Mouse (Mus musculus) cerebellum, adult 2 months (tissue): Measurements from ENCODE around the gene Prkacb. TPM values are rescaled to one million over a fixed set of nuclear protein-coding genes. Genes with fewer than 3 reads are reported as not detected.

Experiments used
- DNase-seq, 2 experiments: peaks; one replicate each; pipeline ENCODE4 v3.0.0; 2021
- H3K27ac ChIP-seq: fragments of 200-500 bp; 2 replicates; pipeline ENCODE4 v1.5.1; 2012; ENCODE audit warnings: low read length, control low read depth, inconsistent platforms; ENCODE audit not compliant: insufficient read depth
- H3K27me3 ChIP-seq: fragments of 200-500 bp; 2 replicates; pipeline ENCODE4 v1.6.1; 2012; ENCODE audit warnings: inconsistent platforms, mild to moderate bottlenecking, low read length, moderate library complexity; ENCODE audit not compliant: control insufficient read depth, insufficient read depth
- H3K4me1 ChIP-seq: fragments of 200-500 bp; 2 replicates; pipeline ENCODE4 v1.6.1; 2011; ENCODE audit warnings: low read length; ENCODE audit not compliant: control insufficient read depth, insufficient read depth
- H3K4me3 ChIP-seq: fragments of 200-500 bp; replicated peaks from 2 replicates; pipeline ENCODE3; 2011; ENCODE audit warnings: mild to moderate bottlenecking, low read depth, low read length, control low read depth; ENCODE audit not compliant: insufficient read depth
- CTCF ChIP-seq: fragments of 200-500 bp; IDR thresholded peaks from 2 replicates; pipeline ENCODE4 v1.5.1; 2011; ENCODE audit warnings: low read depth, mild to moderate bottlenecking, control low read depth, low read length, moderate library complexity, borderline replicate concordance; ENCODE audit not compliant: insufficient read depth
- POLR2A ChIP-seq: fragments of 200-500 bp; IDR thresholded peaks from 2 replicates; pipeline ENCODE4 v1.6.1; 2011; ENCODE audit warnings: low read length, control low read depth, borderline replicate concordance; ENCODE audit not compliant: insufficient read depth
- WGBS: fragments of 180-500 bp; shearing (Covaris S2); methylation state at CpG from one replicate; pipeline ENCODE4 v1.1.7; 2018; 5-methylcytosine and 5-hydroxymethylcytosine counted together
- polyA plus RNA-seq: library from polyadenylated mRNA; depleted of rRNA; stranded (reverse); fragments of >200 nt; gene quantifications from 2 replicates; pipeline ENCODE4 v1.2.3, GENCODE M21; 2012

The Prkacb gene
- polyA plus RNA-seq, 1 experiment: 166 TPM

DNA sequence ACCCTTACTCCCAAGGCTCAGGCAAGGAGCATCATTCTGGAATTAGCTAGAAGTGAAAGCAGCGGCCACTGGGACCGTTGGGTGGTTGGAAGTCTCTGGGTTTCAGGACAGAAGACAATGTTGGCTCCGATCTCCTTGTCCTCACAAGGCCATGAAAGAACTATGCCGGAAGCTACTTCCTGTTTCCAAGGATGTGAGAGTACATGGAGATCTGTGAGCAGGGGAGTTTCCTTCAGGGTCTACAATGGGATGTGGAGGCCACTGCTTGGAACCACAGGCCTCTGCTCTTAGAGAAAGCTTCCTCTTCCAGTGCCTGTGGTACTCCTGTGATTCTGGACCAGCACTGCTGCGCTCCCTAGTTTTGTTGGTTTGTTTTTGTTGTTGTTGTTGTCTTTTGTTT is 33.4 kb upstream of the Prkacb start:
- H3K27me3 ChIP-seq: no peaks in the 10 kb centered on the region
- no peak overlapping the region for H3K27ac ChIP-seq
- WGBS: 94% methylated on average over 5 of the region's 5 CpGs
- TF ChIP-seq POLR2A (no peak), CTCF (no peak)
- DNase-seq: no peak
- no peak overlapping the region for H3K4me3 ChIP-seq
- H3K4me1 ChIP-seq: no peaks in the 10 kb centered on the region

DNA sequence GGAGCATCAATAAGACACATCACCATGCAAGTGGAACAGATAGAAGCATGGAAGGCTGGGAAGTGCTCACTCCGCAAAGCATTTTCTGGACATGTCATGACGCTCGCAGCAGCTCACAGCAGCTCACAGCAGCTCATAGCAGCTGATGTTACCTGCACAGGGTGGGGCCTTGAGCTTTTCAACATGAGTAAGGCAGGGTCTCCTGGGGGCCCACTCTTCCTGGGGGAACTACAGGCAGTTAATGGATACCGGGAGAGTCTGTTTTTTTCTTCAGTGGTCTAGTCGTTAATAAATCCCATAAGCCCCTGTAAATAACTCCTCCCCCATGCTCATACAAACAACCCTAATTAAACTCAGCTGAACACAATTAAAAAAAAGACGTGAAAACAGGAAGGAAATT is 30.7 kb upstream of the Prkacb start:
- Histone ChIP-seq H3K27ac (no peak overlapping the region), H3K4me1 (no peaks in the 10 kb centered on the region), H3K4me3 (no peak overlapping the region), H3K27me3 (no peaks in the 10 kb centered on the region)
- TF ChIP-seq CTCF: no peak
- no peak for TF ChIP-seq POLR2A
- WGBS: 68% methylated on average over 6 of the region's 6 CpGs
- no peak for DNase-seq

- Histone ChIP-seq H3K27ac (no peak overlapping the region), H3K4me1 (no peaks in the 10 kb centered on the region), H3K4me3 (no peak overlapping the region), H3K27me3 (no peaks in the 10 kb centered on the region)
- WGBS: 48% methylated on average over 3 of the region's 3 CpGs
- TF ChIP-seq CTCF: no peak
- no peak for TF ChIP-seq POLR2A
- no peak for DNase-seq
Observed at GRCm38 (mm10) chr3:146842766-146843165, 30.0 kb upstream of the Prkacb start.

DNA sequence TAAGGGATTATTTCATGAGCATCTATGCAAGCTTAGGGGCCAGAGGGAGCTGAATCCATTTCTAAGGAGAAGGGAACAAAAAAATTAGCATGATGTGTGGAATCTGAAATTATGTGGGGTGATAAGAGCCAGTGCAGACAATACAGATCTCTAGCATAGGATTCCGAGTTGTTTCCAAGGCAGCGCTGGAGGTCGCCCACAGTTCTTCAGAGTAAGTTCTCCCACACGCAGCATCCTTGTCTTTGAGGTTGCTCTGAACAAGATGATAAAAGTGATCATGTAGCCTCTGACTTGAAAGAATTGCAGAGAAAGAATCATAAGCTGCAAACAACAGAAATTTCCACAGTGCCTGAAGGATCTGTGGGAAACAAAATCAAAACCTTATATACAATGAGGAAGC is 7.9 kb upstream of the Prkacb start:
- no peak overlapping the region for H3K27ac ChIP-seq
- no peaks in the 10 kb centered on the region for H3K4me1 ChIP-seq
- DNase-seq: no peak
- 80% methylated on average over 4 of the region's 4 CpGs for WGBS
- H3K4me3 ChIP-seq: no peak overlapping the region
- no peaks in the 10 kb centered on the region; the same call in 1 of the 2 replicates for H3K27me3 ChIP-seq
- TF ChIP-seq POLR2A: no peak
- TF ChIP-seq CTCF: no peak

DNA sequence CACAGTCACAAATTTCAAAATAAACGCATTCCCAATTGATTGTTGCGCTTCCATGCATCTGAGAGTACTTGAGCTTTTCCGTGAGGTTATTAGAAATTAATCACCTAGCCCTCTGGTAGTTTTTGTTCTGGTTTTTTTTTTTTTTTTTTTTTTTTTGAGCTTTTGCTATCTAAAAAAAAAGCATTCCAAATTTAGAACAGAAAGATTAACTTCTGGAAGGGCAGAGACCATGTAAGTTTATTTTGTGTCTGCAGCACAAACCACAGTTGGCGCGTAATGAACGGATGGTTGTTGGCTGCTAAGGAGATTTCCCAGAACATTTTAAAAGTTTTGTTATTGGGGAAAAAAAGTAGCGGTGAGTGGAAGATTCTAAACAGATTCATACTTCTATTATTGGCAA is 834 bp upstream of the Prkacb start:
- H3K27me3 ChIP-seq: no peaks in the 10 kb centered on the region
- TF ChIP-seq POLR2A (no peak), CTCF (no peak)
- no peak overlapping the region; the same call in 1 of the 2 replicates for H3K27ac ChIP-seq
- no peaks in the 10 kb centered on the region; the same call in 1 of the 2 replicates for H3K4me1 ChIP-seq
- WGBS: 47% methylated on average over 7 of the region's 7 CpGs
- peak overlapping the region; percentile 69 for H3K4me3 ChIP-seq
- DNase-seq: peak in 1 of 2 experiments; percentile 10

DNA sequence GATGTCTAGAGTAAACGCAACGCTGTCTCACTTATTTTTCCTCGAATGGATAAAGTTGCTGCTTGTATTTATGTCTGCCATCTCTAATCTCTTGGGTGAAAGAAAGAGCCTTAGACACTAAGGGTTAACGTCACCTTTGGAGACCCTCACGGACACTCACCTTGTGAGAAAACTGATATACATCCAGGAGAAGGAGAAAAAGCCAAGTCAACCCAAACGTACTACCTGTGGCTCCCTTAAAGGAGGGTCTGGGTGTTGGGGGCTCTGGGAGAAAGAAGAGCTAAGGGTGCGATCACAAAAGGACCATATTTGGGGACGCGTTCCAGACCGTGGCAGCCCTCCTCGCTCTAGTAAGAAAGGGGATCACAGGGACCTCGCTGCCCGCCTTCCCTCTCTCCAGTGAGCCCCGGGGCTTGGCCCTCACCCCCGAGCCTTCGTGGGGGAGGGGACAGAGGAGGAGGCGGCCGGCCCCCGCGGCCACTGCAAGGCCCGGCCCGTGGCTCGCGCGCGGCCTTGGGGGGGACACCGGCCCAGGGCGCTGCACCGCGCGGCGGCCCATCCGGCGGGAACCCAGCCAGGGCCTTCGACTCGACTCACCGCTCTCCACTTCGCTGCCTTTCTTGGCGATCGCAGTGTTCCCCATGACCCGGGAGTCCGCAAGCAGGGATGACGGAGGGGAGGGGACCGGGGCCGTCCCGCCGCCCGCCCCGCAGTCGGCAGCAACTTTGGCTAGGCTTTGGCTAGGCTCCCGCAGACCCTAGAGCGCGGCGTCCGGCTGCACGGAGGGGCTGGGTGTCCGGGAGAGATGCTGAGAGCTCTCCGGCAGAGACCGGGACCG is 530 bp downstream of the Prkacb start:
- Histone ChIP-seq H3K4me3 (peak overlapping the region; percentile 79), H3K4me1 (no peaks in the 10 kb centered on the region; the same call in 1 of the 2 replicates), H3K27me3 (no peaks in the 10 kb centered on the region), H3K27ac (peak overlapping the region; percentile 48)
- TF ChIP-seq POLR2A (no peak), CTCF (no peak)
- WGBS: under 1% methylated on average over 56 of the region's 60 CpGs
- no peak for DNase-seq

DNA sequence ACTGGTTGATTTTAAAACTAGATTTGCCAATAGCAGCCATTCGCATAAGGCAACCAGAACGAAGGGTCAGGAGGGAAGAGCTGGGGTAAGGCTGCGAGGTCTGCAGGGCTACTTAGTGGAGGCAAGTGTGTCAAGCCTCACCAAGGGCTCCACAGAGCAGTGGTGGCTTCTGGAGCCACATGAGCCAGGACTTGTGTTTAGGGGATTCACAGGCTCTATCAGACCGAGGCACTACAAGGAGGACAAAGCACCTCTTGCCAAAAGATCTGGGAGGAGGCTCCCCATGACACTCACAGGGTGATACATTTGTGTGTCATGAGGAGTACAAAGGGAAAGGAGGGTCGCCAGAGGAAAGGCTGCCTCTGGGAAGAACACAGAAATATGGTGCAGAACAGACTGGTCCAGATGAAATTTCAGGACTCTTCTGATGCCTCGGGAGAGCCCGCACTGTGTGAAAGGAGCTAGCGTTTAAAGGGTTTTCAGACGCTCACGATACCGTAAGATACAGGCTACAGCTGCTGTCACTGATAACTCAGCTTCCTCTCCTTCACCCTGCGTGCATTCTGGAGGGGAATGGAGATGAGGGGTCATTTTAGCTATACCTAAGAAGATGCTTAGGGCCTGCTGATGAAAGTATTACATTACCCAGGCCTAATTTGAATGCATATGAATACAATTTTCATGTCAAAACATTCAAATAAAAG is 19.1 kb downstream of the Prkacb start:
- no peak for DNase-seq
- TF ChIP-seq POLR2A (no peak), CTCF (no peak)
- Histone ChIP-seq H3K27ac (no peak overlapping the region), H3K27me3 (no peaks in the 10 kb centered on the region), H3K4me3 (no peak overlapping the region), H3K4me1 (no peaks in the 10 kb centered on the region)
- 82% methylated on average over 12 of the region's 12 CpGs for WGBS

DNA sequence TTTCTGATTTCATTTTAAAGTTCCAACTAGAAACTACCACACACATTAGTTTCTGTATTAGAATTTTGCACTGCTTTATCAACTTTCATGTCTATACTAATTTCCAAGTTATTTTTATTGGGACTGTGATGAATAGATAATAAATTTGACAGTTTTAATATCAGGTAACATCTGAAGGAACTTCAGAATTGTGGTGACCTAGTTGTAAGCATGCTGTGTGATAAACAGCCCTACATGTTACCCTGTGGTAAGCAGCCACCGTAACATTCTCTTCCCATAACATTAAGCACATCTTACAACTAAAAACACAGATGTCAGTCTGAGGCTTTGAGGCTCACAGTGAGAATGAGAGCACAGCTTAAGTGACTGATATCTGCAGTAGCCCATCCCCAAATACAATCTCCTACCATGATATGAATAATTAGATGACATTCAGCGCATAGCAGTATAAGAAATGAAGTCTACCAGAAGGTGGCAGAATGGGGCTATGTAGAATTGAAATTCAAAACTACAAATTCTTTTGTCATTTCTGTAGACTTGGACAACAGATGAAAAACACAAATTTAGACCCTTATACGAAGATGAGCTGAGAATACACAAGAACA is 20.5 kb downstream of the Prkacb start:
- DNase-seq: no peak
- H3K4me1 ChIP-seq: no peaks in the 10 kb centered on the region

More for the DNA sequence above, 20.5 kb downstream of the Prkacb start:
- WGBS: 71% methylated on average over 3 of the region's 3 CpGs
- no peaks in the 10 kb centered on the region for H3K27me3 ChIP-seq
- no peak overlapping the region for H3K27ac ChIP-seq
- TF ChIP-seq POLR2A: no peak
- no peak; the same call in 1 of the 2 replicates for TF ChIP-seq CTCF
- H3K4me3 ChIP-seq: no peak overlapping the region
